Mouse (Mus musculus) fat pad, adult 2 months (tissue): ENCODE results near the gene Stard7.

Experiments used
- DNase-seq: peaks from one replicate; pipeline ENCODE4 v3.0.0-alpha.2; 2011; ENCODE audit warnings: low read depth, low spot score; ENCODE audit errors: extremely low read depth

Stard7 gene

DNA sequence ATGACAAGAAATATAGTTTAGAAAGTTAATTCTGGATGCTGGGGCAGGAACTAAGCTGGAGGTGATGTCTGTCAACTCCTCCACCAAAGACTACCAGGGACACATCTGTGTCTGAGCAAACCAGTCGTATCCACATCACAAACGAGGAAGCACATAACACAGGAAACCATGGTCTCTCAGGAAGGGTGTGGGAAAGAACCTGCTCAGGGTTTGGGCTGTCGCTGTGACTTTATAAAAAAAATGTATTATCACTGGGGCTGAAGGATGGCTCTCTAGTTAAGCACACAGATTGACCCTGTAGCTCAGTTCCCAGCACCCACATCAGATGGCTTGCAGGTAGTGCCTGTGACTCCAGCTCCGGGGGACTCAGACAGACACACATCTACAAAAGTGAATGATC lies 49.1 kb downstream of the Stard7 start:
- no peak for DNase-seq

DNA sequence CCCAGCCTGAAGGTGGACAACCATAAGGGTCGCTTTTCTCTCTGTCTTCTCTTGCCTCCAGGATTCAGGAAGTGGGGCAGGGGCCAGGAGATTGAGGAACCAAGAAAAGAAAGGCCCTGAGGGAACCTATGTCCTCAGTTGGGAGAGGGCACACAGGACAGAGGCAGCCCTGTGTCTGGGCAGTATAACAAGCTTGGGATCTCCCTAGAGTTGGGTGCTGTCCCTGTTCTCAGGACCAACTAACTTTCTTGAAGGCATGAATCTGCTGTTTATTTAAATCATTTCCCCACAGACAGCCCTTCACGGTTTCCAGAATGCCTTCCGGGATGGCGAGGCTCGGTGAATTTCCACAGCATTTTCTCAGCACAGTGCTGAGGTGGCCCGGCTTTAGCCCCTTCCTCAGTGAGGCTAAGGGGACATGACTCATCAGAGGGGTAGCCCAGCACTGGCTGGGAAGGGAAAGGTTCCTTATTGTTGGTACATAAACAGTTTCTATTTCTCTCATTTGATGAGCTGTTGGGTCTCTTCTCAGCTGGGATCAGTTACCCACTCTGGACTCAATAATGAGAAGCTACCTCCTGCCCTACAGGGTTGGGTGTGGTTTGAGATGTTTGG lies 52.8 kb downstream of the Stard7 start:
- no peak for DNase-seq

DNA sequence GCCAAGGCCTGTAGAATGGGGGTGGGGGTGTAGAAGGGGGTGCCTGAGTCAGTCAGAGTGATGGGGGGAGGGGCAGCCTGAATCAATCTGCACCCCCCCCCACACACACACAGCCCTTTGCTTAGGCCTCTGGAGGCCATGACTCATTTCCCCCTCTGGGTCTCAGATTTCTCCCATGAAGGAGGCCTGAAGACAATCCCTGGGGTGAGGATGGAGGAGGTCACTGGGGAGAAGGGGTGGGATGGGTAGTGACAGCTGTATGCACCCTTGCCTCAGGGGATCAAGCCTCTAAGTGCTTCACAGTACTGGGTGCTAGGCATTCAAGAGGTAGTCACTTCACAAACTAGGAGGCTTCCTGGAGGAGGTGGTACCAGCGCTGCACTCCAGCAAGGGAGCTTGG lies 53.6 kb downstream of the Stard7 start:
- DNase-seq = no peak

DNA sequence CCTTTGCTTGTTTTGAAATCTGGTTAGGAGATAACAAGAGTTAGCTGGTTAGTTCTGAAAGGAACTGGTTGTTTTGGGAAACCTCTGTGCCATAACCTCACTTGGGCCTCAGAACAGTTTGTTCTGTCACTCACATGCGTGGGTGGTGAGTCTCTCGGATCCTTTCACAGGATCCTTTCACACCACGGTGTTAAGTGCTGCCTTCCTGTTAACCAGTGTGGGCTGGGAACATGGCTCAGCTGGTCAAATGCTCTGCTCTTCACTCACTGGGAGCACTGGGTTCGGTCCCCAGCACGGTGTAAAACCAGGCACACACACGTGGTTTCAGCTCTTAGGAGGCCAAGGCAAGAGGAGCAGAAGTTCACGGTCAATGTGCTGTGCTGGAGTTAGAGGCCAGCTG lies 54.4 kb downstream of the Stard7 start:
- DNase-seq = no peak

DNA sequence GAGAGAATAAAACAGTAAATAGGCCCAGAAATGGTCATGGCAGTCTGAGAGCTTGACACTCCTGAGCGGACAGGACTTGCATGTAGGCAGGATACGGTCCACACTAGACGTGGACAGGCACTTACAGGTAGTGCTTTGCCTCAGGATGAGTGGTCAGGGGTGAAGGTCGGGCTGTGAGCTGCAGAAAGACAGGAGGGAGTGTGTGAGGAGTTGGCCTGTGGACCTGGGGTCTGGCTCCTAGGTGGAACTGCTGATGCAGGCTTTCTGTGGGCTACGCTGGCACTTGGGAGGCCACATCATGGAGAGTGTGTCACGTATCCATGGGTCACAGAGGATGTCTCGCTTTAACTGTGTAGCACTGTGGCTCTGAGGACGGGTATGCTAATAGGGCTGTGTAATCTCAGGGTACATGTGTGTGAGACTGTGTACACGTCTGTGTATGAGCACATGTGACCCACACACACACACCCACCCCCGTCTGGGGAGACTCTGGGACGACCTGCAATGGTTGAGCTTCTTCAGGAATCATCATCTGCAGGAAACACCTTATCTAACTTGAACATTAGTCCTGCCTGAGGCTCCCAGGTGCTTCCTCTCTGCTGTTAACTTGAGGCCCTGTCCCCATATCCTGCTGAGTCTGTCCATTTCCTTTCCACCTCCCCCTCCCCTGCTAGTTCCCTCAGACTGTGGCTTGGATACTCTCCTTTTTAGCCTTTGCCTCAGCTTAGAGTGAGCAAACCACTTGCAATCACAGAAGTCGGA lies 58.3 kb downstream of the Stard7 start:
- no peak for DNase-seq

DNA sequence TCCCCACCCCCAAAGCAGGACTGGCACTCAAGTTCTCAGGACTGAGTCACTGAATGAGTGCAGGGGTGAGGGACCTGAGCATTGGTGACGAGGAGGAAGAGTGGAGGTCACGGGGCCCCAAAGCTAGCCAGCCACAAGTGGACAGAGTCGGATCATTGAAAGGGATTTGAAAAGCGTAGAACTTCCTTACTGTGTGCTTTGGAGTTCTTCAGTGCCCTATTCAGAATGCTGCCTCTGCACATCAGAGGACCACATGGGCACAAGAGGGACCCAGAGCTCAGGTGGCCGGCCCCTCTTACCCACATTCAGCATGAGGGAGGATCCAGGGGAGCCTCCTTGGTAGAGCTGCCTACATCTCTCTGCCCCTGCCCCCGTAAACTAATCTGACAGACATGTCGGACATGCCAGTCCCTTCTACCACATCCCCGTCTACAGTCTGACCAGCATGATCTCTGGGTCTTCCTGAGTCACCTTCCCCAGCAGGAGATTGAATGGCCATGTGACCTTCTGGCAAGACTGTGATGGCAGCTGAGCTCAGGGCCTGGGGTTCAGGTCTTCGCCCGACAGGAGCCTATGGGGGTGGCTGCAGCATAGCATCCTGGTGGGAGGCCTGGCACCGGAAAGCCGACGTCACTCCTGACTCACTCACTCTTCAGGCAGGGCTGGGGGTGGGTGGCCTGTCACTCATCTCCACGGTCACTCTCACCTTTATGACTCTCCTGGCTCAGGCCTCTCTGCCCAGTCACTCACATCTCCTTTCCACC lies 63.0 kb downstream of the Stard7 start:
- no peak for DNase-seq

DNA sequence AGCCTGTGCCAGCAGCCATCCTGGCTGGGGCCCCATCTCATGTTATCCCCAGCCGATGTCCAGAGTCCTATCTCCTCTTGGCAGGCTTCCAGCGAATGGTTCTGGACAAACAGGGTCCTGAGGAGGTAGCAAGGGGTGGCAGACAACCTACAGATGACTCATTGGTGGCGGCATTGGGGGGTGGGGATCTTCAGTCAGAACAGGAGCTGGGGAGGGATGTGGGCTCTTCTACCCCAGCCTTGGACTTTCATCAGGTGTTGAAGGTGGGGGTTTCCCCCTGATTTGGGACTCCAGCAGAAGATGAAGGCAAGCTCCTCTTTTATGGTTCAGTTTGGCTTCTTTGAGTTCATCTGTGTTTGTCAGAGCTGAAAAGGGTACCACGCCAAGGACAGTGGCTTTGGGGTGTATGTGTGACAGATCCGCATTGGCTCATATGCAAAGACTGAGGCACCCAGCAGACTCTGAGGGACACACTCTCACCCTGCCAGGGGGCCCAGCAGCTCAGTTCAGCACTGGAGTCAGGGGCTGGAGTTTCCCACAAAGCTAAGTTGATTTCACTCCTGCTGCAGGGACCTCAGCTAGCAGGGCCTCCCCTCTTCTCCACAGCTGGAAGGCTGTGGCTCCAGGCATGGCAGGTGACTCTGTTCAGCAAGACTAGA lies 64.1 kb downstream of the Stard7 start:
- DNase-seq = no peak

DNA sequence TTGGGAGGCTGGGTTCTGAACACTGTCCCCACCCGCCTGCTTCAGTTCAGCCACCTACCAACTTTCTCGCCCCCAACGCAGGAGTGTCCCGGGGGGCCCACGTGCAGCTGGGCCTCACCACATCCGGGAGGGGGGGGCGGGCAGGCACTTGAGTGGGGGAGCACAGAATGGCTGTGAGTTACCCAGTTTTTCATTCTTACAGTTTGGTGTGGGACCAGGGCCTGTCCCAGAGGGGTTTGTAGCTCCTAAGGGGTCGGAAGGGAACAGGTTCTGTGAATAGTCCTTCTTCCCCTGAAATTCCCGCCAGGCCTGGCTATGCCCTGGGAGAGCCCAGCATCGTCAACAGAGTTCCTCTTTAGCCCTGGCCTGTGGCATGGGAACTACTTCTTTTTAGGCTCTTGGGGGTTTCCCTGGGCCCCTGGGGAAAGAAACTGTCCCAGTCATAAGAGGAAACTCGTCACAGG lies 65.1 kb downstream of the Stard7 start:
- no peak for DNase-seq

DNA sequence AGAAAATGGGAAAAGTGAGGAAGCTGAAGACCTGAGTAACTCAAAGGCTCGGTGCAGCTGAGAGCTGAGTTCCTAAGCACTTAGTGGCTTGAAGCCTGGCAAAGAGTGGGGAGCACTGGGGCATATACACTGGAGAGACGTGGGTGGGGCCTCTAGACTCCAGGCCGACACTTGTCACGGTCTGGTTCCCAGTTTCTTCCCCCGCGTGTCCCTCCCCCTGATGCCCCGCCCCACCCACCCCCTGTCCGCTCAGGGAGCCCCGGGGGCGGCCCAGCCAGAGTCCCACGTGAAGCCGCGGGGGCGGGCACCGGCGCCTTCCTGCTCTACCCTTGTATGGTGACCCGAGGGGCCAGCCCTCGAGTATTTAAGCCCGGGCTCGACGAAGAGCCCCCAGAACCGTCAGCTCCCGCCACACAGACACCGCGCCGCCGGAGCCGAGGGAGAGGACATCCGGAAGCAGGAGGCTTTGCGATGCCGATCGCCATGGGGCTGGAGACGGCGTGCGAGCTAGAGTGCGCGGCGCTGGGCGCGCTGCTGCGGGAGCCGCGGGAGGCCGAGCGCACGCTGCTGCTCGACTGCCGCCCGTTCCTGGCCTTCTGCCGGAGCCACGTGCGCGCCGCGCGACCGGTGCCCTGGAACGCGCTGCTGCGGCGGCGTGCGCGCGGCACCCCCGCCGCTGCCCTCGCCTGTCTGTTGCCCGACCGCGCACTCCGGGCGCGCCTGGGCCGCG lies 65.9 kb downstream of the Stard7 start, which contains the start of gene Dusp2:
Gene Dusp2 (plus strand): TSS at position 393 of the 730 bp plus-strand sequence.
- DNase-seq = no peak

DNA sequence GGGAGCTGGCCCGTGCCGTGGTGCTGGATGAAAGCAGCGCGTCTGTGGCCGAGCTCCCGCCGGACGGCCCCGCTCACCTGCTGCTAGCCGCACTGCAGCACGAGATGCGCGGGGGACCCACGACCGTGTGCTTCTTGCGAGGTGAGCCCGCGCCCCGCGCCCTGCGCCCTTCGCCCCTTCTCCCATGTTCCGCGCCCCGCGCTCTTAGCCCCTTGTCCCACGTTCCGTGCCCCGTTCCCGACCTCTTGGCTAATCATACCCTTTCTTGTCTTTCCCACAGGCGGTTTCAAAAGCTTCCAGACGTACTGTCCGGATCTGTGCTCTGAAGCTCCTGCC lies 66.4 kb downstream of the Stard7 start:
- no peak for DNase-seq

DNA sequence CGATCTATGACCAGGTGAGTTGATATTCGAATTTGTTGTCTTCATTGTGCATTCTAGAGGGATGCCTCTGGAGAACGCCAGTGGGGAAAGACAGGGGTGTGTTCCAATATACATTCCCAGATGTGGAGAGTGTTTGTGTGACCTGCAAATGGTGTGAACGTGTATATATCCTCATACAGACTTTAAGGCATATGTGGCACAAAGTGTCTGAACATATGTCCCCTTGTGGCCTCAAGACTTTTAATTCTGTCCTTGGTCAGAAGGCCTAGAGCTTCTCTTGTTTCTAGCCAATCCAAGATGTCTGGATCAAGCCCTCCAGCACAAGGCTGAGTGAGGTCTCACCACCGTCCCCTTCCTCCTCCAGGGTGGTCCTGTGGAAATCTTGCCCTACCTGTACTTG lies 66.9 kb downstream of the Stard7 start:
- DNase-seq = no peak

DNA sequence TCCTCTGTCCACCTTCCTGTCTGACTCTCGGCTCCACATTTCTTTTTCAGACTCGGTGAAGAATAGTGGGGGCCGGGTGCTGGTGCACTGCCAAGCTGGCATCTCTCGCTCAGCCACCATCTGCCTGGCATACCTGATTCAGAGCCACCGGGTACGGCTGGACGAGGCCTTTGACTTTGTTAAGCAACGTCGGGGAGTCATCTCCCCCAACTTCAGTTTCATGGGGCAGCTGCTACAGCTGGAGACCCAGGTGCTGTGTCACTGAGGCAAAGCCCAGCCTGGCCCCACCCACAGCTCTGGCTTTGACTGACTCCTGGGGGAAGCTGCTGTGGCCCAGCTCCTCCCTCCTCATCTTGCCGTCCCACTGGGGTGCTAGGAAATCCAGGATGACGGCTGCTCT lies 67.5 kb downstream of the Stard7 start:
- DNase-seq = no peak

DNA sequence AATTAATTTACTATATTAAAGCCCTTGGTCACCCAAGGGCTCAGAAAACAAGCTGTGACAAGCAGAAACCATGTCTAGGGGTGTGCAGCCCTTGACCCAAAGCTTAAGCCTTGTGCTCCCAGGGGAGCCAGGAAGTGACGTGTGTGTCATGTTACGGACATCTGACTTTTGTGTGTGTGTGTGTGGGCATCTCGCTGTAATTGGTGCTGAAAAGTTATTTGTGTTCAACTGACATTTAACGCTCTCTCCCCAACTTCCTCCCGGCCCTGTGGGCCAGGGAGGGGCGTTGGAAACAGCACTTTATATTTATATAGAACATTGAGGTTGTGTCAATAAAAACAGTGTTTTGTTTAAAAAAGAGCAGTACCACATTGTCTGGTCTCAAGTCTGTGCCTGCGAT lies 68.0 kb downstream of the Stard7 start:
- no peak for DNase-seq

DNA sequence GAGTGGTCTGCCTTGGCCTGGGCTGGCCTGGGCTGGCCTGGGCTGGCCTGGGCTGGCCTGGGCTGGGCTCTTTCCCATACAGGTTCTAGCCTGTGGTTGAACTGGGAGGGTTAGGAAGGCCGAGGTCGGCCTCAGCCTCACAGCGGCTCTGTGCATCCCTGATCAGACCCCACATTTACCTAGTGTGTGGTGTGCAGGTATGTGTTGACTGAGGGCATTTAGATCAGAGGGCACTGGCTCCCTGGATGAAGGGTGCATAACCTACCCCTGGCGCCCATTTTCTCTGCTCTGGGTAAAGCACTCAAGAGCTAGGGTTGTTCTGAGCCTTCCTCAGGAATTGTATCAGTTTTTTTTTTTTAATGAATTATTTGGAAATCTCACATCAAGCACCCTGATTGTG lies 68.4 kb downstream of the Stard7 start, which contains the start of gene Astl:
Gene Astl (plus strand): TSS at position 224 of the 400 bp plus-strand sequence.
- no peak for DNase-seq

DNA sequence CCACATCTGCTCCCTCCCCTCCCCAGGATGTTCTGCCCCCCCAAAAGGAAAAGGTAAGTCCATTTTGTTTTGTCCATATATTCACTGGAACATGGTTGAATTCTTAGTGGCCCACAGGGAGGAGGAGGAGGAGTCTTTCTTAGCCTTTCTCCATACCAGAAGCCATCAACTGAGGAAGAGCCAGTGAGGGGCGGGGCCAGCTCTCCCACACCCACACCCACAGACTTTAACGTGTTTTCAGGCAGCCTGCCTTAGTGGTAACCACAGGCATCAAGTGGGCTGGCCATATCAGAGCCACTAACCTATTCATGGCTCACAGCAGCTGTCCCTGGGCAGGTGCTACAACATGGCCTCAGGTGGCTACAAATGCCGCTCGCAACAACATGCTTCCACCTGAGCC lies 68.8 kb downstream of the Stard7 start:
- DNase-seq = no peak

DNA sequence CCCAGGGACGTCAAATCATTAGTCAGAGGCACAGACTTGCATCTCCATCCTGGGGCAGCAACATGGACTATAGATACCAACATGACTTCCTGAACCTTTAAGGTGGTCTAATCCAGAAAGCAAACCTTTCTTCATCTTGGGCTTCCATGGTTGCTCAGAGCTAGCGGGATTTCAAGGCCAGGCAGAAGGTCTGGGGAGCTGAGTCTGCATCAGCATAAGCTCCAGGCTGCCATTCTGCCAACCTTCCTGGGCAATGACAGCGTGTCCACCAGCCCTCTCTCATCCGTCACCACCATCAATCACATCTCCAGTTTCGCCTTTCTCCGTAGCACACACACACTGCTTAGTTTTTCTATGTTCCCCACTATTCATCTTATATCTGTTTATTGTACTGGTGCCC lies 69.2 kb downstream of the Stard7 start:
- no peak for DNase-seq

DNA sequence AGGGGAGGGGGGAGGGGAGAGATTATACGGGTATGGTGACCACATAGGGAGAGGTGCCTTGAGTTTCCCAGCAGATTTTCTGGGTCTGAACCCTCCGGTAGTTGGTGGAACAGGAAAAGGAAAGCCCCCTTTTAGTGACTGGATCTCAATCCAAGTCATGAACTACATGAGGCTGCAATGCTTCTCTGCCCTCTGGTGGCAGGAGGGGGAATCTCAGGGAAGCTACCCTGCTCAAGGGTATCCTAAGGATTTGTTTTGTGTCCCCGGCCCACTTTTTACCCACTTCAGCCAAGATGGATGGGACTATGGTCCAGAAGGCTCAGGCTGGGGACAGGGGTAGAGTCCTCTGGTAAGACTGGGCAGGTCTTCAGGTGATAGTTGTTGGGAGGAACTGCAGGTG lies 71.1 kb downstream of the Stard7 start:
- no peak for DNase-seq

DNA sequence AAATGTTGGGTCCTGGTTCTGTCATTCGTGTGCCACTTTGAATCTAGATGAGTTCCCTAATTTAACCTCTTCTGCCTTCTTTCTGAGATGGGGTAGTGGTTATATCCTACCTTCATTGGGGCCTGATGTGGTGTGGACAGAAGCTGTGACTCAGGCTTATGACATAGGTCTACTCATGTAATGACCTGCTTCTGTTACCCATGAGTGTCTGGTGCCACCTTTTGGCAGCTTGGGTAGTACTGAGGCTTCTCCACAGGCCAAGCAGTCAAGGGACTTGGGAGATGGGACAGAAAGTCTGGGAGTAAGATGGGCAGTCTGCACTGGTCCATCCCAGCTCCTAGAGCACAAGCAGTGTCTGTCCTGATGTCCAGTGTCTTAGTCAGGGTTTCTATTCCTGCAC lies 76.3 kb downstream of the Stard7 start:
- DNase-seq = no peak

DNA sequence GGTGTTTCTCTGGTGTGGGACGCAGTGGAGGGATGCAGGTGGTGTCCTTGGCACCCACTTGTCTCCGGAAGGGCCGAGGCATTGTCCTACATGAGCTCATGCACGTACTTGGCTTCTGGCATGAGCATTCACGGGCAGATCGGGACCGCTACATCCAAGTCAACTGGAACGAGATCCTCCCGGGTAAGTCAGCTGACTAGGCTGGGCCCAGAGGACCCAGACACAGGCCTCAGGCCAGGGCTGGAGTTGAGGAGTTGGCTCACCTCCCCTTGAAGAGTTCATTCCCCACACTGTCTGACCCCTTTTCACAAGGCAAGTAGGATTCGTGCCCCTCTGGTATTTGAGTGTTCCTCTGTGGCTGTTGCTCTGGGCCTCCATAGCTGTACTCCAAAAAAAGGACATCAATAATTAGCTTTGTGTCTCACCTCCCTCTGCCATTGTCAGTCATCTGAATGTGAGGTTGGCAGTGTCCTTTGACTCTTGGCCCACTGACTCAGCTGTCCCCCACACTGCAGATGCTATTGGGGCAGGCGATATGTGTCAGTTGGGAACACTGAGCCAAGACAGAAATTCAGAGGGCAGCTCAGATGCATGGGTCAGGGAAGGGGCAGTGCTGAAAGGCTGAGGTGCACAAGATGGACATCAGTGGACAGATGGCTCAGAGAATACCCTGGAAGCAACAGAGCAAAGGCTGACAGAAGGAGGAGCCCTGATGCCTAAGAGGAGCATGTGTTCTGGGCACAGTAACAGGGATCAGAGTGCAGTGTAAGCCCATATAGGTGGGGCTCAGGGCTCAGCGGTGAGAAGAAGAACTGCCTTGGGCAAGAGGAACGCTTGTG lies 77.3 kb downstream of the Stard7 start:
- no peak for DNase-seq
